8 mouse cellular contexts compared by ENCODE assay signal in genomic region chr7:15948381-15948941, GRCm38 (mm10). TPM values are rescaled to one million over a fixed set of nuclear protein-coding genes. Genes with fewer than 3 reads are reported as not detected.
DNase-seq lines count a peak whose midpoint lies in the region; ATAC-seq lines count a peak whose summit lies in the region.

No protein-coding gene starts in this region.

- no peaks in the 10 kb centered on the region for H3K27me3 ChIP-seq in intestine, embryonic 16.5 days (replicated peaks; ENCODE audit: control insufficient read depth, insufficient read depth, low read length)
- H3K27me3 ChIP-seq in midbrain, embryonic 10.5 days (ENCODE audit: low read depth, poor library complexity, severe bottlenecking), result 0 out of 2 replicates have a peak, but pooled peaks cover 10% of the 10 kb centered on the region

- 1% methylated on average over 23 of the region's 23 CpGs for whole genome bisulfite sequencing in intestine, embryonic 16.5 days
- 6% methylated on average over 23 of the region's 23 CpGs for WGBS in midbrain, embryonic 10.5 days

- peak overlapping the region; percentile 64 for H3K4me2 ChIP-seq in intestine, embryonic 16.5 days (ENCODE audit: low read depth, low read length)

- intact Hi-C loops in left cerebral cortex, postnatal 4 days (cut with DNase I), result no loop called here

- peak overlapping the region; percentile 65 for H3K9ac ChIP-seq in intestine, embryonic 16.5 days (ENCODE audit: low read depth, low read length)

- H3K36me3 ChIP-seq in intestine, embryonic 16.5 days (ENCODE audit: control insufficient read depth, insufficient read depth, low read length), result peaks cover 6% of the 10 kb centered on the region
- H3K36me3 ChIP-seq in midbrain, embryonic 10.5 days, result peaks cover 13% of the 10 kb centered on the region

- no peaks in the 10 kb centered on the region for H3K9me3 ChIP-seq in intestine, embryonic 16.5 days (ENCODE audit: control insufficient read depth, low read length)
- H3K9me3 ChIP-seq in midbrain, embryonic 10.5 days (replicated peaks), result peaks cover 3% of the 10 kb centered on the region; the same call in 1 of the 2 replicates

- H3K4me3 ChIP-seq in intestine, embryonic 16.5 days (ENCODE audit: low read length), result peak overlapping the region; percentile 37
- peak overlapping the region; percentile 38 for H3K4me3 ChIP-seq in midbrain, embryonic 10.5 days

- DNase-seq in adrenal gland, adult 8-10 months, result peak; percentile 84
- DNase-seq in embryo, embryonic 9.5 days (ENCODE audit: extremely low spot score), result peak; percentile 82
- peak; percentile 75 for DNase-seq in gonadal fat pad, adult 2 months (ENCODE audit: low read depth)
- peak; percentile 77 for DNase-seq in left cerebral cortex, postnatal 4 days
- peak; percentile 81 for DNase-seq in midbrain, embryonic 10.5 days (ENCODE audit: low spot score)
- peak; percentile 34 to 44 for DNase-seq in right cerebral cortex, postnatal 36 days (ENCODE audit: low spot score in 2 of 2)
- DNase-seq in urinary bladder, postnatal 4 days (ENCODE audit: low spot score in 2 of 2), result peak; percentile 82 to 90

- H3K4me1 ChIP-seq in intestine, embryonic 16.5 days (ENCODE audit: control insufficient read depth, insufficient read depth, low read length), result peaks cover 23% of the 10 kb centered on the region
- H3K4me1 ChIP-seq in midbrain, embryonic 10.5 days, result peaks cover 29% of the 10 kb centered on the region

- peak overlapping the region; percentile 62; the same call in 1 of the 2 replicates for H3K27ac ChIP-seq in intestine, embryonic 16.5 days (ENCODE audit: low read length)
- peak overlapping the region; percentile 47; the same call in 1 of the 2 replicates for H3K27ac ChIP-seq in midbrain, embryonic 10.5 days (replicated peaks)

- peak; percentile 79 for ATAC-seq in intestine, embryonic 16.5 days

RNA-seq across cellular contexts. Expression of gene Nop53, which starts 2.6 kb away (rescaled TPM):
- 100 to 1,000 TPM; 175 to 199 (median 191) TPM for total RNA-seq in adrenal gland, adult 8-10 months (2022)
- 102 and 118 TPM in 2 replicates for polyA plus RNA-seq in gonadal fat pad, adult 2 months (2012; rRNA removed)
- polyA plus RNA-seq in intestine, embryonic 16.5 days (2015; fragmentation: Nextera tagmentation; extraction: Ambion mirVana), result 153 and 156 TPM in 2 replicates
- total RNA-seq in left cerebral cortex, postnatal 4 days (2021), result 100 to 1,000 TPM; 110 to 112 TPM
- polyA plus RNA-seq in midbrain, embryonic 10.5 days (2016; fragmentation: Nextera tagmentation; extraction: Ambion mirVana), result 181 and 183 TPM in 2 replicates

RNA-seq across cellular contexts. Expression of gene Ehd2, which starts 18.9 kb away (rescaled TPM):
- 10 to 100 TPM; 23.3 to 100.0 (median 41.1) TPM for total RNA-seq in adrenal gland, adult 8-10 months (2022)
- 251 and 304 TPM in 2 replicates for polyA plus RNA-seq in gonadal fat pad, adult 2 months (2012; rRNA removed)
- 48.1 and 50.9 TPM in 2 replicates for polyA plus RNA-seq in intestine, embryonic 16.5 days (2015; fragmentation: Nextera tagmentation; extraction: Ambion mirVana)
- total RNA-seq in left cerebral cortex, postnatal 4 days (2021), result 1 to 10 TPM; 6.2 to 6.7 TPM
- 12.5 and 13.6 TPM in 2 replicates for polyA plus RNA-seq in midbrain, embryonic 10.5 days (2016; fragmentation: Nextera tagmentation; extraction: Ambion mirVana)

RNA-seq across cellular contexts. Expression of gene Selenow, which starts 26.3 kb away (rescaled TPM):
- total RNA-seq in adrenal gland, adult 8-10 months (2022), result 100 to 1,000 TPM; 169 to 222 (median 210) TPM
- polyA plus RNA-seq in gonadal fat pad, adult 2 months (2012; rRNA removed), result 363 and 392 TPM in 2 replicates
- 646 and 660 TPM in 2 replicates for polyA plus RNA-seq in intestine, embryonic 16.5 days (2015; fragmentation: Nextera tagmentation; extraction: Ambion mirVana)
- total RNA-seq in left cerebral cortex, postnatal 4 days (2021), result 1,000 to 10,000 TPM; 1,074 to 1,076 TPM
- polyA plus RNA-seq in midbrain, embryonic 10.5 days (2016; fragmentation: Nextera tagmentation; extraction: Ambion mirVana), result 864 and 990 TPM in 2 replicates

Comparison
In these comparisons a context has a peak if more than half of its experiments do, and no peak if none do; other contexts are left out.
1. Peak in every context shown above with its lines: DNase-seq, ATAC-seq, H3K4me3 ChIP-seq and H3K27ac ChIP-seq.